Mouse (Mus musculus): Measurements from ENCODE around the gene Per1.

- no peak for TF ChIP-seq CTCF (IDR thresholded peaks at IDR 0.05; ENCODE audit: low read depth, low read length)
- TF ChIP-seq GATA1 (IDR thresholded peaks at IDR 0.05; ENCODE audit: borderline replicate concordance, low read length) = no peak
- no peak for TF ChIP-seq POLR2AphosphoS5 (IDR thresholded peaks at IDR 0.05; ENCODE audit: insufficient replicate concordance, low read depth, low read length)
- no peak for TF ChIP-seq TAL1 (conservative IDR thresholded peaks at IDR 0.05; ENCODE audit: low read depth, low read length)
- TF ChIP-seq GATA2 (IDR thresholded peaks at IDR 0.05; ENCODE audit: borderline replicate concordance, low read depth, low read length) = no peak
These were observed 43.2 kb upstream of the Per1 start for GRCm38 (mm10) chr11:69051771-69052170.
